Mouse (Mus musculus): ENCODE measurements around the gene Vopp1.

DNA sequence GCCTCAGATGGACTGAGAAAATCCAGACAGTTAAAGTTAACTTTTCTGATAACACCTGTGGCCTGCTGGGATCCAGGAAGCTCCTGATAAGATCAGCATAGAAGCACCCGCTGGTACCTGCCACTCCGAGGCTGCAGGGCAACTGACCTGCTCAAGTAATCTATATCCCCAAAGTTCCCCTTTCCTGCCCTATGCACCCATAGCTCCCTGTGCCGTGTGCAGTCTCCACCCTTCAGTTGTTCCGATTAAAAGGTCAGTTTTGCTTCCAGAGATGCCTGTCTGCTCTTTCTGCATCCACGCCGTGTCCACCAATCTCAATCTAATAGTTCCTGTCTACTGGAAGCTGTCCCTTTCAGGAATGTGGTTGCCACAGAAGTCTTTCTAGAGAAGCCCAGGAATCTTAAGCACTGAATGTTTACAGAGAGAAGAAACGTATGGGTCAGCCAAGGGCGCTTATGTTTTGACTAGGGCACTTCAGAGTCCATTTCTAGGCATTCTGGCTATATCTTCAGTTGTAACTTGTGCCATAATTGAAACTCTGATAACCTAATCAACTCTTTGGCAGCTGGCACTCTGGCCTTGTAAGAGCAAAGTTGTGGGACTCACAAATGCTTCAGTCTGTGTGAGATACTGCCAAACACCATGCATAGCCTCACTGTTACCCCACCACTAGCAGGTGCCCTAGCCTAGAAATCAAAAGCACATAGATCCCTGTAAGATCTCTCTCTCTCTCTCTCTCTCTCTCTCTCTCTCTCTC is 57.7 kb downstream of the Vopp1 start:
- no peak for TF ChIP-seq GATA1 (IDR thresholded peaks at IDR 0.05; ENCODE audit: borderline replicate concordance, low read length)
- TF ChIP-seq FLI1 (IDR thresholded peaks at IDR 0.05; ENCODE audit: low read length), result no peak
